Mouse (Mus musculus): ENCODE results near the gene Hmgn1.
A peak's percentile ranks its signal among the peaks of the same experiment; 100 is the strongest.
"Not testable (repeated sequence)": the region's sequence is repeated elsewhere in the genome, so short reads cannot be mapped to it uniquely, and the experiment has no call there.

Gene Hmgn1

GRCm38 (mm10) chr16:96126684-96127171 is 801 bp downstream of the Hmgn1 start:
- no peak for DNase-seq (ENCODE audit: low read depth, low spot score)

DNA sequence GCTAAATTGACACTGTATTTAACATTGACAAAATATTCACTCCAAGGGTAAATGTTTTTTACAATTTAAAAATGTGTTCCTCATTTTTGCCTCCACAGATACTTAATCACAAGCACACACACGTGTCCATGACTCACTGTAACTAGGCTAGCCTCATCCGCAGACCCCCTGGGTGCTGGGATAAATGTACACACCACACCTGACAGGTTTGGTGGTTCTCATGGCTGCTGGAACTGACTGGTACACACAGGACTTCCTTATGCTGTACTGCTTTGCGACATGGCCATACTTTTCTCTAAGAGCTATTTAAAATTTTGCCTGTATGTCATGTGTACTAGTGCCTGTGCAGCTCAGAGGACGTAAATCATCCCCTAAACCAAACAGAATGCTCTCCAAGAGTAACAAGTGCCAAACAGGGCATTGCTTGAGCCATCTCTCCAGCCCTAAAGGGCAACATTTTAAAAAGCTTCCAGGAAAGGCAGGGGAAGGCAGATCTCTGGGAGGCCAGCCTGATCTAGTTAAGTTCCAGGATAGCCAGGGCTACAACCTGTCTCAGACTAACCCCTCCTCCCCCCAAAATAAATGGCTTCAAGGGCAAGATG is 7.4 kb downstream of the Hmgn1 start:
- DNase-seq (ENCODE audit: low read depth, low spot score): no peak

DNA sequence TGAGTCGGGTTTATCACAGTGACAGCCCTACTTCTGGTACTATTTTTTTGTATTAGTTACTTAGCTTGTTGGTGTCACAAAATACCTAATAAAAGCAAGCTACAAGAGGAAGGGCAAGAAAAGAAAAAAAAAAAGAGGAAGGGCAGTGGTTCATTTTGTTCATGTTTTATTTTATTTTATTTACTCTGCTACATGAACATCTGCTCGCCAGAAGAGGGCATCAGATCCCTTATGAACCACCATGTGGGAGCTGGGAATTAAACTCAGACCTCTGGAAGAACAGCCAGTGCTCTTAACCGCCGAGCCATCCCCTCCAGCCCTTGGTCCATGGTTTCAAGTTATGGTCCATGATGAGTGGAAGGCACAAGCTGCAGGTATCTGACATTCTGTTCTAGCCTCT is 12.8 kb downstream of the Hmgn1 start:
- DNase-seq (ENCODE audit: low read depth, low spot score): peak; percentile 34

DNA sequence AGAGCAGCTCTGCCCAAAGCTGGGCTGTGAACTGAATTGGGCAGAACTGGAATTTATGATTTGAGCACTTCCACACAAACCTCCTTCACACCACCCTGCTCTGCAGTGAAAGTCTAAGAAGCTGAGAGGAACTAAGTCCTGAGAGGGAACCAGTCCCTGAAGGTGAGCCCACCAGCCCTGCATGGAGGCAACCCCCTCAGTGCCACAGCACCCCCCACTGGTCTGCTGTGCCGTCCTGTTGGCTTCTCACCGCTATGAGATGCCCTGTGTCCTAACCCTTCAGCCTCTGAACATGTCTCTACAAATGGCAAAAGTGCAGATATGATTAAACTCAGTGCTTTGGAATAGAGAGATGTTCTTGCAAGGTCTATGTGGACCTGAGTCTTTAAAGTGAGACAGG is 14.8 kb downstream of the Hmgn1 start:
- no peak for DNase-seq (ENCODE audit: low read depth, low spot score)

DNA sequence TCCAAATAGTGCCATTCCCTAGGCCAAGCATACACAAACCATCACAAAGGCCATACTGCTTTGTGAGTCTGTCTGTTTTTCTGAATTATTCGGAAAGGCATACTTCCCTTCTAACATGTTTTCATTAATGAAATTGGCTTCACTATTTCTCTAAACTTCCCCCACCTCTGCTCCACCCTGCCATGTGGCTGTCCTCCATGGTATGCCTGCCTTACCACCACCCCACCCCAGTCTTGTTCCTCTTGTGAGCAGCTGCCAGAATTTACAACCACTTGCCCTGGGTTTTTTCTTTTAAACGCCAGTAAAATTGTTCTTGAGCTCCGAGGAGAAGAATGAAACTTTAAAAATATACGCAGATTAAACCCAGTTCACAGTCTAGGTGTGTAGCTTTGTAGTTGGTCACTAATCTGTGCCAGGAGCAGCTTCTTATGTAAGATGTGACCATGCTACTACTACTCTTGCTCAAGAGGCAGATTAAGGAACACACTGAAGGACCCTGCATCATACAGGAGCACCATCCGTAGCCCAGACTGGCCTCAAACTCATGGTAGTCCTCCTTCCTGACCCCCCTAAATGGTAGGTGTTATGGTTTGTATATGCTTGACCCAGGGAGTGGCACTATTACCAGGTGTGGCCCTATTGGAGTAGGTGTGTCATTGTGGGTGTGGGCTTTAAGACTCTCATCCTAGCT is 16.7 kb downstream of the Hmgn1 start:
- no peak for DNase-seq (ENCODE audit: low read depth, low spot score)

DNA sequence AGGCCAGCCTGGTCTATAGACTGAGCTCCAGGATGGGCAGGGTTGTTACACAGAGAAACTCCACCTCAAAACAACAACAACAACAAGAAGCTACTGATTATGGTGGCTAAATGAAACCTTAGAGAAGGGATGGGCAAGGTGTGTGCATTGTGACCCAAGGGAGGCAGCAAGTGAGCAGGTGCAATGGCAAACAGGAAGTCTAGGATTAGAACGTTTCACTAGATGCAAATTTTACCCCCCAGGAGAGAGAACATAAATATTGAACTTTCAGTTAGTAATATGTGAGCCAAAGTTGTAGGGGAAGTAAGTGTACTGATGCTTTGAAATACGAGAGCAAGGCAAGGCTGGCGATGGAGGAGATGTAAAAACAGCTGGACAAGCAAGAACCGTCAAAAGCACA is 17.9 kb downstream of the Hmgn1 start:
- no peak for DNase-seq (ENCODE audit: low read depth, low spot score)

DNA sequence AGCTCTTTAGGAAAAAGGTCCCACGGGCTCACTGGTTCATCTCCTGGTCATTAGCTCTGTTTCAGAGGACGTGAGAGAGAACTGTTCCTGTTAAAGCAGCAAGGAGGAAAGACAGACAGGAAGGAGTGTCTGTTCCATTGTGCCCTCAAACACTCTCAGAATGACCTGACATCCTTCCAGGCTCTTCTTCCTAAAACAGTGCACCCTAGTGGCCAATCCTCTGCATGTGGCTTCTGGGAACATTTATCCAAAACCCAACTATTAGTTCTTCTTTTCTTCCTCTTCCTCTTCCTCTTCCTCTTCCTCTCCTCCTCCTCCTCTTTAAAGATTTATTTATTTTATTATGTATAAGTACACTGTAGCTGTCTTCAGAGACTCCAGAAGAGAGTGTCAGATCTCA is 24.5 kb downstream of the Hmgn1 start:
- peak; percentile 57 for DNase-seq (ENCODE audit: low read depth, low spot score)

DNA sequence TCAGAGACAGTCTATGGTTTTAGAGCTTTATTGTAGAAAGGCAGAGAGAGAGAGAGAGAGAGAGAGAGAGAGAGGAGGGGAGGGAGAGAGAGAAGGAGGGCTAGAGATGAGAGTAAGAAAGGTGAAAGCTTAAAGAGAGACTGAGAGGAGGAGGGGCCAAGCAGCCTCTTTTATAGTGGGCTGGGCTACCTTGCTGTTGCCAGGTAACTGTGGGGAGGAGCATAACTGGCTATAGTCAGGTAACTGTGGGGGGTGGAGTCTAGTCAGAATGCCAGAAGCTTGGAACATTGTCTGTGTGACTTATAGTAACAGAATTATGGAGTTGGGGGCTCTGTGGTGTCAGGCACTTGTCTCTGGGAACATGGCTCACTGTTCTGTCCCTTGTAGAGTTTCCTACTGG is 29.7 kb downstream of the Hmgn1 start:
- DNase-seq (ENCODE audit: low read depth, low spot score): not testable (repeated sequence)

DNA sequence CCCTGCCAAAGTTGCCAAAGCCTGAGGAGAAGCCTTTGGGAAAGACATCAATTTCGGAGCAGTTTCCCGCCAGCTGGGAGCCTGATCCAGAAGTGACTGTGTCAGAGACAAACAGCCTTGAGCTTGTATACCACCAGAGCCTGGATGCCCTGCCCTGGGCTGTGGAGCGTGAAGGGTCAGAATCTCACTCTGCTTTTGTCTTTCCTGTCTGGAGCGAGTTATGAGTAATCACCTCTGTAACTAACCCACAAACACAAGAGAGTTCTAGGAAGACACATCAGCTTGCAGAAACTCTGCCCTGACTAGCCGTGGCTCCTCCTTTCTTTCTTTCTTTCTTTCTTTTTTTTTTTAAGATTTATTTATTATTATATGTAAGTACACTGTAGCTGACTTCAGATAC is 31.6 kb downstream of the Hmgn1 start:
- no peak for DNase-seq (ENCODE audit: low read depth, low spot score)

DNA sequence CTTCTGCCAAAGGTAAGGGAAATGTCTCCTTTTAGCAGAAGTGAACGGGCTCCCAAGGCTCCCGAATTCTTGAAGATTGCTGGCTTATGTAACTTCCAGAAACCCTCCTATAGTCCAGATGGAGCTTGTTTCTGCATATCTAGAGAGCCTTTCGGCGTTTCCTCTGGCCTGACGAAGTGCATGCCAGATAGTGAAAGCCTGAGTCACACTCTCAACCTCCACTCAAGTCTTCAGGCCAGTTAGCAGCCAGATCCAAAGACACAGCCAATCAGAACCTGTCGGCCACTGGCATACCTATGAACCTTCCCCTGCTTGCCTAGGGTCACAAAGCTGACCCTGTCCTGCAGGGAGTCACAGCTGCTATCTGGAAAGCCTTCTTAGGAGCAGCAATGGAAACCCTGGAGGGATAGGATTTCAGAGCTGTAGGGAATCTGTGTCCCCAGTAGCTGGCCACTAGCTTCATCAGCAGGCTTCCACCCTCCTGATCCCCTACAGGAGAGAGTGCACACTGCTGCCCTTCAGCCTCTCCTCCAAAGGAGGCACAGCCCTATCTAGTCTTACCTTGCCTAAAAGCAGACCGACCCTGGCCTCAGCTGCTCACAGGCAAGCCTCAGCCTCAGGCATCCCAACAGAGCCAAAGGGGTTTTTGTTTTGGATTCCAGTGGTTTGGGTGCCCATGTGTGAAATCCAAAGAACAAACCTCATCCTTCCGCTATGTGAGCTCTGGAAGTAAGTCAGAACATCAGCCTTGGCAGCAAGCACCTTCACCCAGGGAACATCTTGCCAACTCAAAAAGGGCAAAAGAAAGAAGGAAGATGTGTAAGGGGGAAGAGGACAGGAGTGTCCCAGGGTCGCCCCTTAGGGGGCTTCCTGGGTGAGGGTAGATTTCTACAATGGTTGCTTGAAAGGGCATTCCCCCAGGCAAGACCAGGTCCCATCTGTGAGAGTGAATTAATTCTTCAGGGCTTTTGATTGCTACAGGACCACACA is 35.7 kb downstream of the Hmgn1 start:
- no peak for DNase-seq (ENCODE audit: low read depth, low spot score)

- no peak for DNase-seq (ENCODE audit: low read depth, low spot score)
Observed at GRCm38 (mm10) chr16:96088120-96088519, 39.4 kb downstream of the Hmgn1 start.

DNA sequence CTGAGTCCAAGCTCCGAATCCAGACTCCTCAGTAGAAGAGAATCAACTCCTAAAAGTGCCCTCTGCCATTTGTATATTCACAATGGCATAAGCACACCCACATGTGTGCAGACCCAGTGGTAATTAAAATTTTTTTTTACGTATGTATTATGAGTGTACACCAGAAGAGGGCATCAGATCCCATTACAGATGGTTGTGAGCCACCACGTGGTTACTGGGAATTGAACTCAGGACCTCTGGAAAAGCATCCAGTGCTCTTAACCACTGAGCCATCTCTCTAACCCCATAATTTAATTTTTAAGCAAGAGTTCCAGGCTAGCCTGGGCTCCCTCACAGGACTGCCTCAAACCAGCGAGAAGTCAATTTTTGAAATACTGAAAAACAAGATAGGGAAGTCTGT is 40.1 kb downstream of the Hmgn1 start:
- DNase-seq (ENCODE audit: low read depth, low spot score): no peak

- peak; percentile 68 for DNase-seq (ENCODE audit: low read depth, low spot score)
Observed at GRCm38 (mm10) chr16:96087001-96087400, 40.5 kb downstream of the Hmgn1 start.

GRCm38 (mm10) chr16:96085597-96085996 is 41.9 kb downstream of the Hmgn1 start:
- DNase-seq (ENCODE audit: low read depth, low spot score): peak; percentile 44

- no peak for DNase-seq (ENCODE audit: low read depth, low spot score)
Observed at GRCm38 (mm10) chr16:96083179-96083646, 44.3 kb downstream of the Hmgn1 start.

DNA sequence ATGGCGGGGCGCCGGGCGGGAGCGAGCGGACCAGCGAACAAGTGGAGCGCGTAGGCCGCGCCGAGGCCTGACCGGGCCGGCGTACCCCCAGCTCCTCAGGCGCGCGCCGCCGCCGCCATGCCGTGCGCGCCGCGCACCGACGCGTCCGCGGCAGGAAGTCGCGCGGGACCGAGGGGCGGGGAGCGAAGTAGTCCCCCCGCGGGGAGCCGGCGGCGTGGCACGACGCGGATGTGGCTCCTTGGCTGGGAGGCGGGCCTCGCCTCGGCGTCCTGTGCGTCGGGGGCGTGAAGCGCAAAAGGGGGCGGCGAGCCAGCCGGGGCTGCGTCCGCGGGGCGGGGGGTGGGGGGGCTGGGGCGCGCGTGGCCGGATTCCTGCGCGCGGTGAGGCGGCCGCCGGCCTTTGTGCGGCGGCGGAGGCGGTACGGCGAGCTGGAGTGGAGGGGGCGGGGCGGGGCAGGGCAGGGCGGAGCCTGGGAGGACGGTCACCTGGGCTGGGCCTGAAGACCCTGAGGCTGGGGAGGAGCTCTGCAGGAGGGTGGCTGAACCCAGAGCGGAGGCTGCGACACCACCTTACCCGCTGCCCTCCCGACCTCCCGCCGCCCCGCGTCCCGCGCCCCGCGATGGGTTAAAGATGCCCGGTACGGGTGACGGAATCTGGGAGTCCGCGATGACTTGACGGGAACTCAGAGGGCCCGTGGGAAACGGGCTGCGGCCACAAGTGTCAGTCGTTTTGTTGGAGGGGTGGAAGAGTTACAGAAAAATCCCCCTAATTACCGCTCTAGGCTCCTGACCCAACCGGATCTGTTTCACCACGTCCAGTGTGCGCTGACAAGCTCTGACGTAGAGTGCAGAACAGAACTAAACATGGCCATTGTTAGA is 45.0 kb downstream of the Hmgn1 start, which contains the start of gene Brwd1:
TSS of gene Brwd1 (minus strand) at position 226 of the 878 bp plus-strand sequence.
- DNase-seq (ENCODE audit: low read depth, low spot score): peak; percentile 94

DNA sequence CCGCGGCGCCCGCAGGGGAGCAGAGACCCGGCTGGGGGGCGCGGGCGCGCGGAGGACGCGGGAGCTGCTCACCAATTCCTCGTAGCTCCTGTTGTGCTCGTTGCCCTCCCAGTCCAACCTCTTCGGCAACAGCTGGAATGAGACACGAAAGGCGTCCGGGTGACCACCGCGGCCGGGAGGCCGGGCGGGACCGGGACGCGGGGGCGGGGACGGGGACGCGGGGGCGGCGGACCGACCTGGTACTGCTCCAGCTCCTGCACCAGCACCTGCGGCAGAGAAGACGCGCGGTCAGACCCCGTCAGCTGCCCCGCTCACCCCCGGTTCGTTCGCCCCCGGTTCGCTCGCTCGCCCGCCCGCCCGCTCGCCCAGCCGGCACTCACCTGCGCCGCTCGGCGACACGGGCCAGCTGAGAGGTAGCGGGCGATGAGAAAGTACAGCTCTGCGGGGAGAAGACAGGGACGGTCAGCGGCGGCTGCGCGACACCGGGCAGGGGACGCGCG is 45.7 kb downstream of the Hmgn1 start:
- no peak for DNase-seq (ENCODE audit: low read depth, low spot score)

- DNase-seq (ENCODE audit: low read depth, low spot score): peak; percentile 90
Observed at GRCm38 (mm10) chr16:96081331-96081730, 46.2 kb downstream of the Hmgn1 start.

DNA sequence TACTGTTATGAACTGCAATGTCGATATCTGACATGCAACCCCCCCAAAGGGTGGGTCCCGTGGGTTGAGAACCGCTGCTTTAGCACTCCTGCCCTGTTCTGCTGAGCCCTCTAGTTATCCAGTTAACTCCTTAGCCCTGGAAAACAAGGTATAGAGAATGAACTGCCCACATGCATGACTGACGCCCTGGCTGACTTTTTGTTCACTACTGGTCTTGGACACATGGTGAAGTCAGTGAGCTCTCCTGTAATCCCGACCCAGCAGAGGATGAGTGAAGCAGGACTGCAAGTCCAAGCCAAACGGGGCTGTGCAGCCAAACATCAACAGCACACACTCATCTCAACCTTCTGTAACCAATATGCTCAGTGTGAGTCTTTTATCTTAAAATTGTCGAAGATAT is 47.0 kb downstream of the Hmgn1 start:
- DNase-seq (ENCODE audit: low read depth, low spot score): no peak
